Mouse (Mus musculus): ENCODE measurements around the gene Il12rb2. TPM values are rescaled to one million over a fixed set of nuclear protein-coding genes. Genes with fewer than 3 reads are reported as not detected.

Gene Il12rb2
- total and polyA plus RNA-seq, 3 experiments, result 0.11 to 0.19 TPM; not detected in 1

DNA sequence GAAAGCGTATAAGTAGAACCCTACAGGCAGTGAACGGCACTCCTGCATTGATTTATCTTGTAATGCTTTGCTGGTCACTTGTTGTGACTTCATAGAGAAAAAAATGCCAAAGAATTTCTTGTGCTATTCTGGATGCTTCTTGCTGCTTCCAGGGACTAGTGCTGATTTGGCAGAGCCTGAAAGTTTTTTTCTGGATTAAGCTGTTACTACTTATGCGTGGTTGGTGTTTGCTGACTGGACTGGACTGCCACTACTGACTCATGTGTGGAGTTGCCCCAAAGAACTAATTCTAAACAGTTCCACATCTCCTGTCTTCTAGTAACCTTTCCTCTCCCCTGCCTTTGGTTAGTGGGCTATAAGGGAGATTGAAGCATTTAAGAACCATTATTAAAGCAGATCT lies 52.2 kb downstream of the Il12rb2 start:
- TF ChIP-seq HCFC1 (IDR thresholded peaks at IDR 0.05; ENCODE audit: low read depth, low read length), result no peak
- TF ChIP-seq UBTF (IDR thresholded peaks at IDR 0.05; ENCODE audit: borderline replicate concordance, insufficient read depth, low read depth, low read length), result no peak
- TF ChIP-seq CHD2 (IDR thresholded peaks at IDR 0.05; ENCODE audit: low read length), result no peak
- no peak for TF ChIP-seq USF1 (IDR thresholded peaks at IDR 0.05; ENCODE audit: low read depth, low read length)
- TF ChIP-seq GATA1 (IDR thresholded peaks at IDR 0.05; ENCODE audit: low read depth, low read length), result no peak
- no peak for TF ChIP-seq ELF1 (IDR thresholded peaks at IDR 0.05; ENCODE audit: low read depth, low read length)
- TF ChIP-seq CTCF (IDR thresholded peaks at IDR 0.05 in 2 of 3, conservative IDR thresholded peaks at IDR 0.05 in 1 of 3; ENCODE audit: control insufficient read depth in 1 of 3, insufficient read depth in 1 of 3, low read depth in 2 of 3, low read length in 3 of 3, poor library complexity in 1 of 3, severe bottlenecking in 1 of 3), result no peak
- TF ChIP-seq EP300 (IDR thresholded peaks at IDR 0.05; ENCODE audit: low read depth in 1 of 2, low read length in 2 of 2), result no peak
- no peak for TF ChIP-seq ZNF384 (IDR thresholded peaks at IDR 0.05; ENCODE audit: low read depth, low read length)
- TF ChIP-seq MAFK (IDR thresholded peaks at IDR 0.05; ENCODE audit: borderline replicate concordance, low read depth, low read length), result no peak
- TF ChIP-seq MYB (IDR thresholded peaks at IDR 0.05; ENCODE audit: low read depth, low read length), result no peak
- TF ChIP-seq POLR2AphosphoS5 (IDR thresholded peaks at IDR 0.05; ENCODE audit: borderline replicate concordance, low read depth, low read length), result no peak
- TF ChIP-seq RCOR1 (IDR thresholded peaks at IDR 0.05; ENCODE audit: low read depth, low read length), result no peak
- TF ChIP-seq BHLHE40 (IDR thresholded peaks at IDR 0.05; ENCODE audit: borderline replicate concordance, low read depth, low read length), result no peak
- no peak for TF ChIP-seq CHD1 (IDR thresholded peaks at IDR 0.05; ENCODE audit: low read depth, low read length)
- no peak for TF ChIP-seq SMC3 (IDR thresholded peaks at IDR 0.05; ENCODE audit: low read depth, low read length)
- no peak for TF ChIP-seq MAZ (IDR thresholded peaks at IDR 0.05; ENCODE audit: low read depth, low read length)
- no peak for DNase-seq (ENCODE audit: low read depth, low spot score)
- Histone ChIP-seq H3K27ac (ENCODE audit: control insufficient read depth, low read depth, low read length) (no peak overlapping the region), H3K36me3 (ENCODE audit: control insufficient read depth in 1 of 2, insufficient read depth in 2 of 2, low read length in 2 of 2) (peaks cover 0 to 3% of the 10 kb centered on the region in 2 experiments; a peak in 2 of 4 replicates), H3K9ac (ENCODE audit: control insufficient read depth, low read depth, low read length, poor library complexity, severe bottlenecking) (no peak overlapping the region), H3K4me1 (ENCODE audit: control insufficient read depth in 1 of 2, insufficient read depth in 2 of 2, low read length in 2 of 2) (peaks cover 5 to 7% of the 10 kb centered on the region in 2 experiments), H3K4me3 (ENCODE audit: control insufficient read depth in 1 of 2, insufficient read depth in 1 of 2, low read depth in 2 of 2, low read length in 2 of 2) (no peak overlapping the region), H3K27me3 (ENCODE audit: control insufficient read depth in 1 of 2, insufficient read depth in 2 of 2, low read length in 2 of 2) (no peaks in the 10 kb centered on the region), H3K79me2 (ENCODE audit: control insufficient read depth, insufficient read depth, low read length, poor library complexity) (no peaks in the 10 kb centered on the region), H3K9me3 (replicated peaks; ENCODE audit: insufficient read depth, low read length) (no peaks in the 10 kb centered on the region)

GRCm38 (mm10) chr6:67318451-67318850 lies 57.5 kb downstream of the Il12rb2 start:
- Histone ChIP-seq H3K27ac (ENCODE audit: control insufficient read depth, low read depth, low read length) (no peak overlapping the region), H3K79me2 (ENCODE audit: control insufficient read depth, insufficient read depth, low read length, poor library complexity) (no peaks in the 10 kb centered on the region), H3K36me3 (ENCODE audit: control insufficient read depth in 1 of 2, insufficient read depth in 2 of 2, low read length in 2 of 2) (peaks cover 0 to 2% of the 10 kb centered on the region in 2 experiments; a peak in 1 of 4 replicates), H3K9me3 (replicated peaks; ENCODE audit: insufficient read depth, low read length) (no peaks in the 10 kb centered on the region), H3K27me3 (ENCODE audit: control insufficient read depth in 1 of 2, insufficient read depth in 2 of 2, low read length in 2 of 2) (no peaks in the 10 kb centered on the region), H3K9ac (ENCODE audit: control insufficient read depth, low read depth, low read length, poor library complexity, severe bottlenecking) (0 out of 2 replicates have a peak overlapping the region, but pooled peaks have one; percentile 17), H3K4me3 (ENCODE audit: control insufficient read depth in 1 of 2, insufficient read depth in 1 of 2, low read depth in 2 of 2, low read length in 2 of 2) (peak overlapping the region; percentile 23 to 25; a peak in 3 of 4 replicates), H3K4me1 (ENCODE audit: control insufficient read depth in 1 of 2, insufficient read depth in 2 of 2, low read length in 2 of 2) (no peaks in the 10 kb centered on the region)
- DNase-seq (ENCODE audit: low read depth, low spot score), result peak; percentile 90
- no peak for TF ChIP-seq ZMIZ1 (IDR thresholded peaks at IDR 0.05; ENCODE audit: low read depth, low read length)
- no peak for TF ChIP-seq MAX (IDR thresholded peaks at IDR 0.05; ENCODE audit: low read length)
- TF ChIP-seq CTCF (IDR thresholded peaks at IDR 0.05 in 2 of 3, conservative IDR thresholded peaks at IDR 0.05 in 1 of 3; ENCODE audit: control insufficient read depth in 1 of 3, insufficient read depth in 1 of 3, low read depth in 2 of 3, low read length in 3 of 3, poor library complexity in 1 of 3, severe bottlenecking in 1 of 3), result peak; percentile 68 to 93 (median 92)
- TF ChIP-seq ZNF384 (IDR thresholded peaks at IDR 0.05; ENCODE audit: low read depth, low read length), result peak; percentile 97
- TF ChIP-seq POLR2AphosphoS2 (IDR thresholded peaks at IDR 0.05; ENCODE audit: low read length), result no peak
- TF ChIP-seq SIN3A (IDR thresholded peaks at IDR 0.05; ENCODE audit: low read length), result no peak
- TF ChIP-seq TCF12 (IDR thresholded peaks at IDR 0.05; ENCODE audit: low read depth, low read length), result peak; percentile 73
- no peak for TF ChIP-seq MAFK (IDR thresholded peaks at IDR 0.05; ENCODE audit: borderline replicate concordance, low read depth, low read length)
- no peak for TF ChIP-seq HCFC1 (IDR thresholded peaks at IDR 0.05; ENCODE audit: low read depth, low read length)
- peak; percentile 92 for TF ChIP-seq RAD21 (IDR thresholded peaks at IDR 0.05; ENCODE audit: low read depth, low read length)
- TF ChIP-seq USF1 (IDR thresholded peaks at IDR 0.05; ENCODE audit: low read depth, low read length), result no peak
- no peak for TF ChIP-seq MEF2A (IDR thresholded peaks at IDR 0.05; ENCODE audit: extremely low read depth, insufficient replicate concordance, low read depth, low read length, poor library complexity, severe bottlenecking)
- TF ChIP-seq SMC3 (IDR thresholded peaks at IDR 0.05; ENCODE audit: low read depth, low read length), result peak; percentile 94
- TF ChIP-seq ETS1 (IDR thresholded peaks at IDR 0.05; ENCODE audit: low read depth, low read length), result 0 out of 2 replicates have a peak, but pooled peaks have one; percentile 7
- TF ChIP-seq RCOR1 (IDR thresholded peaks at IDR 0.05; ENCODE audit: low read depth, low read length), result no peak
- TF ChIP-seq JUND (IDR thresholded peaks at IDR 0.05; ENCODE audit: low read depth, low read length), result no peak
- peak; percentile 63 for TF ChIP-seq TAL1 (IDR thresholded peaks at IDR 0.05; ENCODE audit: low read length)
- TF ChIP-seq EP300 (IDR thresholded peaks at IDR 0.05; ENCODE audit: low read depth in 1 of 2, low read length in 2 of 2), result peak in 1 of 2 experiments; percentile 28; a peak in 1 of 4 replicates
- no peak for TF ChIP-seq CHD2 (IDR thresholded peaks at IDR 0.05; ENCODE audit: low read length)
- peak; percentile 52 for TF ChIP-seq GATA1 (IDR thresholded peaks at IDR 0.05; ENCODE audit: low read depth, low read length)
- peak; percentile 95 for TF ChIP-seq ZC3H11A (IDR thresholded peaks at IDR 0.05; ENCODE audit: low read depth, low read length)
- 0 out of 2 replicates have a peak, but pooled peaks have one; percentile 19 for TF ChIP-seq MYC (IDR thresholded peaks at IDR 0.05; ENCODE audit: low read depth, low read length)
- no peak for TF ChIP-seq MYB (IDR thresholded peaks at IDR 0.05; ENCODE audit: low read depth, low read length)

All from MEL (cell line).